Mouse (Mus musculus) embryonic fibroblast, embryonic 13.5 days (primary cell): Measurements from ENCODE around the gene Tex13c1. TPM values are rescaled to one million over a fixed set of nuclear protein-coding genes. Genes with fewer than 3 reads are reported as not detected.

Experiments used
- H3K27ac ChIP-seq: 2 replicates; pipeline ENCODE4 v1.5.1; 2012; ENCODE audit warnings: low read length, control low read depth, inconsistent platforms; ENCODE audit not compliant: insufficient read depth
- H3K4me1 ChIP-seq: 2 replicates; pipeline ENCODE4 v1.6.1; 2011; ENCODE audit warnings: low read length; ENCODE audit not compliant: control insufficient read depth, insufficient read depth
- H3K4me3 ChIP-seq: 2 replicates; pipeline ENCODE4 v1.5.1; 2011; ENCODE audit warnings: mild to moderate bottlenecking, control low read depth, low read length; ENCODE audit not compliant: insufficient read depth
- CTCF ChIP-seq: IDR thresholded peaks from 2 replicates; pipeline ENCODE4 v1.5.1; 2011; ENCODE audit warnings: mild to moderate bottlenecking, control low read depth, low read length, moderate library complexity, borderline replicate concordance; ENCODE audit not compliant: insufficient read depth
- POLR2A ChIP-seq: IDR thresholded peaks from 2 replicates; pipeline ENCODE4 v1.6.1; 2011; ENCODE audit warnings: low read depth, mild to moderate bottlenecking, control low read depth, low read length, moderate library complexity
- polyA plus RNA-seq: library from polyadenylated mRNA; stranded (reverse); fragments of >200 nt; gene quantifications from 2 replicates; pipeline ENCODE4 v1.2.4, GENCODE M21; 2011; ENCODE audit warnings: low read depth; ENCODE audit not compliant: missing spikeins, insufficient read length

The Tex13c1 gene
- not detected in 2 replicates for polyA plus RNA-seq

DNA sequence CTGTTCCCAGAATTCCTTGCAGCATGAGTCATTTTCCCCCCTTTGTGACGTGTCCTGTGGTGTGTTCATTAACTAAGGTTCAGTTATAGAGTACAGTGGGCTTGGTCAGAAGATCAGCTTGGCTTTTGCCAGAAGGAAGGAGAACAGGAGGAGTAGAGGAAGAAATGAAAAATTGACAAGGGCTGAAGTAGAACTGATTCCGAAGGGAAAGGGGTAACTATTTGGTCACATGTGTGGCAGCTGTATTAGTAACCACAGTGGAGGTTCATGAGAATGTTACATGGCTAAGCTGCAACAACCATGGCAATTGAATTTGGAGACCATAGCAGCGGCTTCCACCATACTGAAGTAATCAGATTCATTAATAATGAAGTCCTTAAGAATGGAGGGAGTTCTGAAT, at the start of gene Tex13c1:
Tex13c1 (plus strand) TSS at position 301 of the 400 bp plus-strand sequence.
- TF ChIP-seq CTCF = no peak
- no peak for TF ChIP-seq POLR2A
- Histone ChIP-seq H3K4me1 (no peaks in the 10 kb centered on the region), H3K27ac (no peak within 1 kb of the TSS), H3K4me3 (no peak within 1 kb of the TSS)

Other genes with a start within 250 kb of the Tex13c1 start
- gene Tenm1, start 162.0 kb upstream of the Tex13c1 start, polyA plus RNA-seq = 0.16 TPM in 1 of 2 replicates, not detected in the other